Mouse (Mus musculus) thymus, postnatal 25 days (tissue): Measurements from ENCODE around the gene CK137956.

Experiments used
- DNase-seq: peaks from one replicate; pipeline ENCODE4 v3.0.0; 2022

Gene CK137956

GRCm38 (mm10) chr4:127907151-127907550, 63.6 kb downstream of the CK137956 start:
- DNase-seq, result no peak

DNA sequence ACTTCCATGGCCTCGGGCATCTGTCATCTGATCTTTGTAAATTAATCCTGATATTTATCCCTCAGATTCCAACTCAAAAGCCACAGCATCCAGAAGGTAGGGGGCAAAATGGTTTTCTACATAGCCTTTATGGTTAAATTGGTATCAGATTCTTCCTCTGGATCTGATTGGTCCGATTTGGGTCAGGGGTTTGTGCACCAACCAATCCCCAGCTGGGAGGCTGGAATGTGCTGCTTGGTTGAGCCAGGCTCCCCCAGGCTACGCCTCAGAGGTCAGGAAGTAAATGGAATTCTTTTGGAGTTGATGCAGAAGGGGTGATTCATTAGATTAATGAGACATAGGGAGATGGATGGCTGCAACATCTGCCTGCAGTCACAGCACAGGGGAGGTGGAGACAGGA, 66.8 kb downstream of the CK137956 start:
- no peak for DNase-seq

- DNase-seq, result no peak
These were observed 69.8 kb downstream of the CK137956 start for GRCm38 (mm10) chr4:127900893-127901456.

DNA sequence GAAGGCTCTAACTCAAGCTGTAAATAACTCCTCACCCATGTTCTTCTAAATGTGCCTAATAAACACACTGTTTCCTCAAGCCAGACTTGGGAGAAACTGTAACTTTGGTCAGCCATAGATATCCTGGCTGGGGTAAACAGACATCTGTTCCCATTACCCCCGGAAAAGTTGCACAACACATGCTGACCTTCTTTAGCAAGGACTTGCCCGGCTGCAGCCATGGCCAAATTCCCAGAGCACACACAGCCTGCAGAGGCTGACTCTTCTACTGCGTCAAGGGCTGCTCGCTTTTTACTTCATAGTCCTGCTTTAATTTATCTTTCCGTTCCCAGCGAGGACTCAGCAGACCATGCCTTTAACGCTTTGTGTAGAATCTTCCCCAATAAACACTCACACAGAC, 81.7 kb downstream of the CK137956 start:
- DNase-seq, result no peak

DNA sequence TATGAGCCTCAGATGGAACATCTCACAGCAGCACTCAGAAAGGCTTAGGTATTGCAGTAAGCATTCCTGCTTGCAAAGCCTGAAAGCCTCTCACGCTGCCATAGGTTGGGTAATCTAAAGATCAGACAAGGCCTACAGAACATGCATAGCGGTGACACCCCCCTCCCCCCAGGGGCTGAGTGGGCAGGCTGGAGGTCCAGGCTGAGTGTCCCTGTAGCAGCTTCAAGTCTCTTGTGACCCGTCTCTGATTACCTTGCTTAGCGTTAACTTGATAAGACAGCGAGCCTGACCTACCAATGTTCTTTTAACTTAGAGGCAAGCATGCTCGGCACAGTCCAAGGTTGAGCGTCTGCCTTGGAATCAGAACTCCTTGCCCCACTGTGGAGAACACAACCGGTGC, 91.8 kb downstream of the CK137956 start:
- no peak for DNase-seq
